In genomic region chr11:83449298-83449697, GRCm38 (mm10) we compare ENCODE assay signal across 15 mouse cellular contexts. TPM values are rescaled to one million over a fixed set of nuclear protein-coding genes. Genes with fewer than 3 reads are reported as not detected.
DNase-seq lines count a peak whose midpoint lies in the region; ATAC-seq and TF ChIP-seq lines count a peak whose summit lies in the region.
"Had no signal": no experiment of that assay in that cellular context is flagged by ENCODE, and none has a peak within 500 bp of the region (broad histone marks: within the 10 kb centered on the region; RNA-seq: fewer than 3 reads in every experiment).

No protein-coding gene starts in this region.

- H3K4me2 ChIP-seq in intestine, embryonic 16.5 days (ENCODE audit: low read depth, low read length) = no peak overlapping the region
- no peak overlapping the region for H3K4me2 ChIP-seq in intestine, embryonic 15.5 days (replicated peaks)
- H3K4me2 ChIP-seq: hindbrain, embryonic 12.5 days; limb, embryonic 15.5 days; midbrain, embryonic 15.5 days; neural tube, embryonic 12.5 days had no signal

- ATAC-seq in intestine, embryonic 16.5 days = no peak
- ATAC-seq in intestine, embryonic 15.5 days = no peak
- ATAC-seq: CD4-positive, CD25-positive, alpha-beta regulatory T cell, adult 4 months; midbrain, embryonic 15.5 days had no signal

- peaks cover 51% of the 10 kb centered on the region for H3K4me1 ChIP-seq in heart, embryonic 10.5 days
- peaks cover 31% of the 10 kb centered on the region for H3K4me1 ChIP-seq in intestine, embryonic 16.5 days (ENCODE audit: control insufficient read depth, insufficient read depth, low read length)
- H3K4me1 ChIP-seq in intestine, embryonic 15.5 days (replicated peaks) = peaks cover 23% of the 10 kb centered on the region
- H3K4me1 ChIP-seq in E14TG2a.4 (replicated peaks; ENCODE audit: low read depth, low read length) (peaks cover 54% of the 10 kb centered on the region), ES-E14 (ENCODE audit: control insufficient read depth in 2 of 2, insufficient read depth in 2 of 2, low read length in 2 of 2, poor library complexity in 1 of 2) (peaks cover 4 to 21% of the 10 kb centered on the region in 2 experiments)

- H3K27ac ChIP-seq in heart, embryonic 10.5 days = peak overlapping the region; percentile 79
- peak overlapping the region; percentile 31; the same call in 1 of the 2 replicates for H3K27ac ChIP-seq in intestine, embryonic 16.5 days (ENCODE audit: low read length)
- no peak overlapping the region for H3K27ac ChIP-seq in intestine, embryonic 15.5 days
- peak overlapping the region; percentile 70; the same call in 1 of the 2 replicates for H3K27ac ChIP-seq in ES-E14 (ENCODE audit: insufficient read depth, low read depth, low read length, poor library complexity, severe bottlenecking)
- H3K27ac ChIP-seq: hindbrain, embryonic 12.5 days; midbrain, embryonic 15.5 days; neural tube, embryonic 12.5 days had no signal

- in situ Hi-C loops in ES-E14 (cut with MboI; ENCODE audit: low sequenced_read_pairs in 2 of 2, unreplicated experiment in 2 of 2) = no loop called here

- no peak overlapping the region for H3K9ac ChIP-seq in intestine, embryonic 16.5 days (ENCODE audit: low read depth, low read length)
- H3K9ac ChIP-seq in intestine, embryonic 15.5 days = no peak overlapping the region
- H3K9ac ChIP-seq in ES-E14 (ENCODE audit: insufficient read depth, low read depth, low read length, poor library complexity, severe bottlenecking) = peak overlapping the region; percentile 61
- H3K9ac ChIP-seq: hindbrain, embryonic 12.5 days; limb, embryonic 15.5 days; midbrain, embryonic 15.5 days; neural tube, embryonic 12.5 days had no signal

- no peak for DNase-seq in heart, embryonic 10.5 days (ENCODE audit: low spot score)
- no peak for DNase-seq in heart, postnatal 36 days
- DNase-seq in ES-E14 (ENCODE audit: low read depth, low spot score) = no peak
- no peak for DNase-seq in urinary bladder, postnatal 36 days (ENCODE audit: low spot score in 2 of 2)
- no peak for DNase-seq in frontal cortex, adult 2 months (ENCODE audit: extremely low spot score in 1 of 2, low spot score in 1 of 2)
- DNase-seq: cerebellum, adult 2 months; spleen, adult 18-20 months had no signal

- H3K36me3 ChIP-seq in heart, embryonic 10.5 days = no peaks in the 10 kb centered on the region
- no peaks in the 10 kb centered on the region for H3K36me3 ChIP-seq in intestine, embryonic 16.5 days (ENCODE audit: control insufficient read depth, insufficient read depth, low read length)
- H3K36me3 ChIP-seq in intestine, embryonic 15.5 days = no peaks in the 10 kb centered on the region
- no peaks in the 10 kb centered on the region for H3K36me3 ChIP-seq in E14TG2a.4 (ENCODE audit: insufficient read depth, low read length)
- no peaks in the 10 kb centered on the region for H3K36me3 ChIP-seq in ES-E14 (ENCODE audit: control insufficient read depth, insufficient read depth, low read length, poor library complexity, severe bottlenecking)
- H3K36me3 ChIP-seq: hindbrain, embryonic 12.5 days; limb, embryonic 15.5 days; midbrain, embryonic 15.5 days; neural tube, embryonic 12.5 days had no signal

- intact Hi-C loops in heart, postnatal 36 days (cut with DNase I) = no loop called here

- no peaks in the 10 kb centered on the region for H3K9me3 ChIP-seq in heart, embryonic 10.5 days
- no peaks in the 10 kb centered on the region for H3K9me3 ChIP-seq in intestine, embryonic 16.5 days (ENCODE audit: control insufficient read depth, low read length)
- no peaks in the 10 kb centered on the region for H3K9me3 ChIP-seq in intestine, embryonic 15.5 days
- H3K9me3 ChIP-seq in E14TG2a.4 (ENCODE audit: low read length) (no peaks in the 10 kb centered on the region), ES-E14 (ENCODE audit: control insufficient read depth, insufficient read depth, low read depth, low read length) (no peaks in the 10 kb centered on the region)
- H3K9me3 ChIP-seq: hindbrain, embryonic 12.5 days; limb, embryonic 15.5 days; midbrain, embryonic 15.5 days; neural tube, embryonic 12.5 days had no signal

- peaks cover 28% of the 10 kb centered on the region for H3K27me3 ChIP-seq in heart, embryonic 10.5 days (ENCODE audit: insufficient read depth, poor library complexity, severe bottlenecking)
- peaks cover 5% of the 10 kb centered on the region for H3K27me3 ChIP-seq in intestine, embryonic 16.5 days (replicated peaks; ENCODE audit: control insufficient read depth, insufficient read depth, low read length)
- H3K27me3 ChIP-seq in intestine, embryonic 15.5 days (replicated peaks) = peaks cover 12% of the 10 kb centered on the region
- H3K27me3 ChIP-seq in E14TG2a.4 (ENCODE audit: insufficient read depth, low read length) = peaks cover 33% of the 10 kb centered on the region

- WGBS in heart, embryonic 10.5 days = 29% methylated on average over 4 of the region's 4 CpGs
- WGBS in intestine, embryonic 16.5 days = 55% methylated on average over 4 of the region's 4 CpGs
- WGBS in intestine, embryonic 15.5 days = 38% methylated on average over 4 of the region's 4 CpGs

- no peak for TF ChIP-seq CTCF in E14TG2a.4 (conservative IDR thresholded peaks at IDR 0.05; ENCODE audit: low read length)

- H3K4me3 ChIP-seq in heart, embryonic 10.5 days = no peak overlapping the region
- no peak overlapping the region for H3K4me3 ChIP-seq in intestine, embryonic 16.5 days (ENCODE audit: low read length)
- H3K4me3 ChIP-seq in intestine, embryonic 15.5 days (replicated peaks) = no peak overlapping the region
- H3K4me3 ChIP-seq in E14TG2a.4 (replicated peaks; ENCODE audit: low read length) = peak overlapping the region; percentile 41
- H3K4me3 ChIP-seq in ES-E14 (ENCODE audit: insufficient read depth in 1 of 2, low read depth in 1 of 2, low read length in 2 of 2, poor library complexity in 1 of 2, severe bottlenecking in 1 of 2) = no peak overlapping the region
- H3K4me3 ChIP-seq: hindbrain, embryonic 12.5 days; limb, embryonic 15.5 days; midbrain, embryonic 15.5 days; neural tube, embryonic 12.5 days had no signal

TF ChIP-seq in ES-E14, 5 proteins besides CTCF, POLR2A, EP300 and RAD21:
- TF ChIP-seq HCFC1 (IDR thresholded peaks at IDR 0.05; ENCODE audit: borderline replicate concordance, insufficient read depth, low read length) = no peak
- TF ChIP-seq ZNF384 (IDR thresholded peaks at IDR 0.05; ENCODE audit: low read depth, low read length) = no peak
- no peak for TF ChIP-seq ZC3H11A (IDR thresholded peaks at IDR 0.05; ENCODE audit: borderline replicate concordance, low read depth, low read length)
- no peak for TF ChIP-seq MAFK (IDR thresholded peaks at IDR 0.05; ENCODE audit: insufficient read depth, low read depth, low read length)
- TF ChIP-seq CHD2 (IDR thresholded peaks at IDR 0.05; ENCODE audit: low read depth, low read length) = no peak

RNA-seq across cellular contexts. Expression of gene 1700020L24Rik, which starts 11.8 kb away (rescaled TPM):
- polyA plus RNA-seq in heart, embryonic 10.5 days (2016; fragmentation: Nextera tagmentation; extraction: Ambion mirVana) = 1.5 and 1.9 TPM in 2 replicates
- total RNA-seq in heart, postnatal 36 days (2021) = not detected
- polyA plus RNA-seq in intestine, embryonic 16.5 days (2015; fragmentation: Nextera tagmentation; extraction: Ambion mirVana) = 0.97 and 1.5 TPM in 2 replicates
- 0.76 and 0.87 TPM in 2 replicates for polyA plus RNA-seq in intestine, embryonic 15.5 days (2015; fragmentation: Nextera tagmentation; extraction: Ambion mirVana)
- total RNA-seq in ES-E14 (2012; rRNA removed) = 0.36 TPM in 1 of 2 replicates, not detected in the other
- 0.60 and 0.80 TPM in 2 replicates for polyA plus RNA-seq in frontal cortex, adult 2 months (2012; rRNA removed)

RNA-seq across cellular contexts. Expression of gene Mmp28, which starts 13.6 kb away (rescaled TPM):
- 1.9 and 3.1 TPM in 2 replicates for polyA plus RNA-seq in heart, embryonic 10.5 days (2016; fragmentation: Nextera tagmentation; extraction: Ambion mirVana)
- 1 to 10 TPM; 4.6 to 6.6 TPM for total RNA-seq in heart, postnatal 36 days (2021)
- polyA plus RNA-seq in intestine, embryonic 16.5 days (2015; fragmentation: Nextera tagmentation; extraction: Ambion mirVana) = 1.3 and 2.0 TPM in 2 replicates
- polyA plus RNA-seq in intestine, embryonic 15.5 days (2015; fragmentation: Nextera tagmentation; extraction: Ambion mirVana) = 1.4 and 1.5 TPM in 2 replicates
- 0.79 and 1.3 TPM in 2 replicates for total RNA-seq in ES-E14 (2012; rRNA removed)
- polyA plus RNA-seq in frontal cortex, adult 2 months (2012; rRNA removed) = 3.6 and 3.9 TPM in 2 replicates
- polyA plus RNA-seq: CD4-positive, CD25-positive, alpha-beta regulatory T cell, adult 4 months had no signal

RNA-seq across cellular contexts. Expression of gene Gas2l2, which starts 20.0 kb away (rescaled TPM):
- polyA plus RNA-seq in heart, embryonic 10.5 days (2016; fragmentation: Nextera tagmentation; extraction: Ambion mirVana) = 0.17 and 0.18 TPM in 2 replicates
- not detected for total RNA-seq in heart, postnatal 36 days (2021)
- polyA plus RNA-seq in intestine, embryonic 16.5 days (2015; fragmentation: Nextera tagmentation; extraction: Ambion mirVana) = 0.06 and 0.13 TPM in 2 replicates
- polyA plus RNA-seq in intestine, embryonic 15.5 days (2015; fragmentation: Nextera tagmentation; extraction: Ambion mirVana) = 0.13 TPM in 1 of 2 replicates, not detected in the other
- 0.09 TPM in 1 of 2 replicates, not detected in the other for total RNA-seq in ES-E14 (2012; rRNA removed)
- polyA plus RNA-seq in frontal cortex, adult 2 months (2012; rRNA removed) = 0.04 TPM in 1 of 2 replicates, not detected in the other
- polyA plus RNA-seq: CD4-positive, CD25-positive, alpha-beta regulatory T cell, adult 4 months; neural tube, embryonic 12.5 days had no signal

RNA-seq across cellular contexts. Expression of gene Taf15, which starts 23.6 kb away (rescaled TPM):
- polyA plus RNA-seq in heart, embryonic 10.5 days (2016; fragmentation: Nextera tagmentation; extraction: Ambion mirVana) = 8.0 and 8.6 TPM in 2 replicates
- total RNA-seq in heart, postnatal 36 days (2021) = 10 to 100 TPM; 35.2 to 40.8 TPM
- polyA plus RNA-seq in intestine, embryonic 16.5 days (2015; fragmentation: Nextera tagmentation; extraction: Ambion mirVana) = 8.3 and 10.0 TPM in 2 replicates
- polyA plus RNA-seq in intestine, embryonic 15.5 days (2015; fragmentation: Nextera tagmentation; extraction: Ambion mirVana) = 12.9 and 13.9 TPM in 2 replicates
- total RNA-seq in ES-E14 (2012; rRNA removed) = 33.8 and 53.8 TPM in 2 replicates
- polyA plus RNA-seq in frontal cortex, adult 2 months (2012; rRNA removed) = 70.8 and 70.9 TPM in 2 replicates

RNA-seq across cellular contexts. Expression of gene Rasl10b, which starts 40.4 kb away (rescaled TPM):
- polyA plus RNA-seq in heart, embryonic 10.5 days (2016; fragmentation: Nextera tagmentation; extraction: Ambion mirVana) = 8.1 and 11.4 TPM in 2 replicates
- 10 to 100 TPM; 45.8 to 69.1 TPM for total RNA-seq in heart, postnatal 36 days (2021)
- polyA plus RNA-seq in intestine, embryonic 16.5 days (2015; fragmentation: Nextera tagmentation; extraction: Ambion mirVana) = 0.39 and 0.50 TPM in 2 replicates
- 2.3 and 2.6 TPM in 2 replicates for polyA plus RNA-seq in intestine, embryonic 15.5 days (2015; fragmentation: Nextera tagmentation; extraction: Ambion mirVana)
- total RNA-seq in ES-E14 (2012; rRNA removed) = 1.2 and 1.9 TPM in 2 replicates
- polyA plus RNA-seq in frontal cortex, adult 2 months (2012; rRNA removed) = 341 and 351 TPM in 2 replicates
- polyA plus RNA-seq: CD4-positive, CD25-positive, alpha-beta regulatory T cell, adult 4 months had no signal
